Mouse (Mus musculus): Measurements from ENCODE around the gene Tbl1xr1. TPM values are rescaled to one million over a fixed set of nuclear protein-coding genes. Genes with fewer than 3 reads are reported as not detected.

The Tbl1xr1 gene
- polyA plus RNA-seq, 1 experiment from 2014 or later, result 16.9 TPM

- 0 out of 2 replicates have a peak, but pooled peaks cover 1% of the 10 kb centered on the region for H3K36me3 ChIP-seq
- H3K27ac ChIP-seq (ENCODE audit: poor library complexity, severe bottlenecking), result no peak overlapping the region
- ATAC-seq (ENCODE audit: insufficient number of reproducible peaks, low FRiP score), result no peak
- H3K9me3 ChIP-seq (replicated peaks), result peaks cover 2% of the 10 kb centered on the region; the same call in 1 of the 2 replicates
- no peak overlapping the region for H3K4me2 ChIP-seq
- no peaks in the 10 kb centered on the region for H3K27me3 ChIP-seq (replicated peaks)
- H3K4me1 ChIP-seq (replicated peaks), result peaks cover 28% of the 10 kb centered on the region
- no peak overlapping the region for H3K9ac ChIP-seq
- WGBS, result 63% methylated on average over 1 of the region's 1 CpGs
- H3K4me3 ChIP-seq, result no peak overlapping the region
Measured at GRCm38 (mm10) chr3:22116188-22116587, 39.7 kb downstream of the Tbl1xr1 start.

GRCm38 (mm10) chr3:22121741-22122140 lies 45.3 kb downstream of the Tbl1xr1 start:
- WGBS, result 48% methylated on average over 3 of the region's 3 CpGs
- H3K27ac ChIP-seq (ENCODE audit: poor library complexity, severe bottlenecking), result no peak overlapping the region

GRCm38 (mm10) chr3:22123145-22123544 lies 46.7 kb downstream of the Tbl1xr1 start:
- H3K36me3 ChIP-seq, result no peaks in the 10 kb centered on the region

More at GRCm38 (mm10) chr3:22121741-22122140, 45.3 kb downstream of the Tbl1xr1 start:
- Histone ChIP-seq H3K4me3 (no peak overlapping the region), H3K4me1 (replicated peaks) (peaks cover 43% of the 10 kb centered on the region), H3K4me2 (peak overlapping the region; percentile 20; the same call in 1 of the 2 replicates), H3K9me3 (replicated peaks) (no peaks in the 10 kb centered on the region), H3K27me3 (replicated peaks) (no peaks in the 10 kb centered on the region), H3K9ac (no peak overlapping the region), H3K36me3 (no peaks in the 10 kb centered on the region)
- ATAC-seq (ENCODE audit: insufficient number of reproducible peaks, low FRiP score), result no peak

GRCm38 (mm10) chr3:22126251-22126826 lies 49.9 kb downstream of the Tbl1xr1 start:
- Histone ChIP-seq H3K9ac (no peak overlapping the region), H3K4me1 (replicated peaks) (peaks cover 42% of the 10 kb centered on the region), H3K27me3 (replicated peaks) (no peaks in the 10 kb centered on the region), H3K4me2 (no peak overlapping the region), H3K27ac (ENCODE audit: poor library complexity, severe bottlenecking) (no peak overlapping the region), H3K4me3 (no peak overlapping the region), H3K36me3 (peaks cover 6% of the 10 kb centered on the region), H3K9me3 (replicated peaks) (no peaks in the 10 kb centered on the region)
- 80% methylated on average over 5 of the region's 5 CpGs for WGBS
- ATAC-seq (ENCODE audit: insufficient number of reproducible peaks, low FRiP score), result no peak

More at GRCm38 (mm10) chr3:22123145-22123544, 46.7 kb downstream of the Tbl1xr1 start:
- Histone ChIP-seq H3K4me1 (replicated peaks) (peaks cover 43% of the 10 kb centered on the region), H3K9ac (no peak overlapping the region), H3K27ac (ENCODE audit: poor library complexity, severe bottlenecking) (peak overlapping the region; percentile 16; the same call in 1 of the 2 replicates), H3K4me3 (no peak overlapping the region), H3K4me2 (no peak overlapping the region), H3K27me3 (replicated peaks) (no peaks in the 10 kb centered on the region), H3K9me3 (replicated peaks) (no peaks in the 10 kb centered on the region)
- WGBS, result 30% methylated on average over 2 of the region's 2 CpGs
- ATAC-seq (ENCODE audit: insufficient number of reproducible peaks, low FRiP score), result 0 out of 2 replicates have a peak, but pooled peaks have one; percentile 51

- WGBS, result 70% methylated on average over 2 of the region's 2 CpGs
- no peak for ATAC-seq (ENCODE audit: insufficient number of reproducible peaks, low FRiP score)
- H3K27ac ChIP-seq (ENCODE audit: poor library complexity, severe bottlenecking), result no peak overlapping the region
- peaks cover 6% of the 10 kb centered on the region for H3K36me3 ChIP-seq
- no peaks in the 10 kb centered on the region for H3K9me3 ChIP-seq (replicated peaks)
- H3K9ac ChIP-seq, result no peak overlapping the region
- H3K4me3 ChIP-seq, result no peak overlapping the region
- H3K4me2 ChIP-seq, result no peak overlapping the region
- H3K4me1 ChIP-seq (replicated peaks), result peaks cover 17% of the 10 kb centered on the region
- no peaks in the 10 kb centered on the region for H3K27me3 ChIP-seq (replicated peaks)
Measured at GRCm38 (mm10) chr3:22131277-22131676, 54.8 kb downstream of the Tbl1xr1 start.

GRCm38 (mm10) chr3:22133626-22134025 lies 57.2 kb downstream of the Tbl1xr1 start:
- no peak for ATAC-seq (ENCODE audit: insufficient number of reproducible peaks, low FRiP score)
- H3K4me1 ChIP-seq (replicated peaks), result peaks cover 26% of the 10 kb centered on the region
- H3K27me3 ChIP-seq (replicated peaks), result no peaks in the 10 kb centered on the region
- no peak overlapping the region for H3K9ac ChIP-seq
- WGBS, result 90% methylated on average over 7 of the region's 7 CpGs
- no peak overlapping the region for H3K27ac ChIP-seq (ENCODE audit: poor library complexity, severe bottlenecking)
- H3K4me2 ChIP-seq, result no peak overlapping the region
- H3K36me3 ChIP-seq, result peaks cover 2% of the 10 kb centered on the region; the same call in 1 of the 2 replicates
- no peak overlapping the region for H3K4me3 ChIP-seq
- no peaks in the 10 kb centered on the region for H3K9me3 ChIP-seq (replicated peaks)

GRCm38 (mm10) chr3:22137793-22138579 lies 61.5 kb downstream of the Tbl1xr1 start:
- WGBS, result 78% methylated on average over 9 of the region's 9 CpGs
- Histone ChIP-seq H3K36me3 (no peaks in the 10 kb centered on the region), H3K27ac (ENCODE audit: poor library complexity, severe bottlenecking) (no peak overlapping the region), H3K27me3 (replicated peaks) (no peaks in the 10 kb centered on the region), H3K9me3 (replicated peaks) (no peaks in the 10 kb centered on the region), H3K9ac (no peak overlapping the region), H3K4me2 (no peak overlapping the region), H3K4me3 (no peak overlapping the region), H3K4me1 (replicated peaks) (peaks cover 22% of the 10 kb centered on the region)
- ATAC-seq (ENCODE audit: insufficient number of reproducible peaks, low FRiP score), result no peak

- ATAC-seq (ENCODE audit: insufficient number of reproducible peaks, low FRiP score), result no peak
- H3K27ac ChIP-seq (ENCODE audit: poor library complexity, severe bottlenecking), result no peak overlapping the region
Measured at GRCm38 (mm10) chr3:22138580-22139099, 62.2 kb downstream of the Tbl1xr1 start.

GRCm38 (mm10) chr3:22140111-22140658 lies 63.7 kb downstream of the Tbl1xr1 start:
- Histone ChIP-seq H3K9me3 (replicated peaks) (no peaks in the 10 kb centered on the region), H3K9ac (no peak overlapping the region), H3K27me3 (replicated peaks) (no peaks in the 10 kb centered on the region), H3K4me2 (no peak overlapping the region), H3K4me1 (replicated peaks) (peaks cover 24% of the 10 kb centered on the region), H3K4me3 (no peak overlapping the region), H3K27ac (ENCODE audit: poor library complexity, severe bottlenecking) (no peak overlapping the region), H3K36me3 (no peaks in the 10 kb centered on the region)
- WGBS, result 86% methylated on average over 3 of the region's 3 CpGs
- ATAC-seq (ENCODE audit: insufficient number of reproducible peaks, low FRiP score), result no peak

More at GRCm38 (mm10) chr3:22138580-22139099, 62.2 kb downstream of the Tbl1xr1 start:
- Histone ChIP-seq H3K9ac (no peak overlapping the region), H3K27me3 (replicated peaks) (no peaks in the 10 kb centered on the region), H3K9me3 (replicated peaks) (no peaks in the 10 kb centered on the region), H3K4me1 (replicated peaks) (peaks cover 24% of the 10 kb centered on the region), H3K4me2 (no peak overlapping the region), H3K36me3 (no peaks in the 10 kb centered on the region), H3K4me3 (no peak overlapping the region)
- 64% methylated on average over 2 of the region's 2 CpGs for WGBS

- no peaks in the 10 kb centered on the region for H3K36me3 ChIP-seq
- WGBS, result 81% methylated on average over 6 of the region's 6 CpGs
- no peak for ATAC-seq (ENCODE audit: insufficient number of reproducible peaks, low FRiP score)
Measured at GRCm38 (mm10) chr3:22141984-22142719, 65.7 kb downstream of the Tbl1xr1 start.

More at GRCm38 (mm10) chr3:22141984-22142719, 65.7 kb downstream of the Tbl1xr1 start:
- no peak overlapping the region for H3K4me3 ChIP-seq
- H3K27me3 ChIP-seq (replicated peaks), result no peaks in the 10 kb centered on the region
- H3K4me2 ChIP-seq, result no peak overlapping the region
- no peak overlapping the region for H3K9ac ChIP-seq
- no peak overlapping the region for H3K27ac ChIP-seq (ENCODE audit: poor library complexity, severe bottlenecking)
- H3K4me1 ChIP-seq (replicated peaks), result peaks cover 24% of the 10 kb centered on the region
- no peaks in the 10 kb centered on the region for H3K9me3 ChIP-seq (replicated peaks)

All from heart, embryonic 12.5 days (tissue).